Mouse (Mus musculus): Measurements from ENCODE around the gene Hoxa6. TPM values are rescaled to one million over a fixed set of nuclear protein-coding genes. Genes with fewer than 3 reads are reported as not detected.

The Hoxa6 gene
- polyA plus RNA-seq, 1 experiment from 2014 or later, result 1.7 TPM

DNA sequence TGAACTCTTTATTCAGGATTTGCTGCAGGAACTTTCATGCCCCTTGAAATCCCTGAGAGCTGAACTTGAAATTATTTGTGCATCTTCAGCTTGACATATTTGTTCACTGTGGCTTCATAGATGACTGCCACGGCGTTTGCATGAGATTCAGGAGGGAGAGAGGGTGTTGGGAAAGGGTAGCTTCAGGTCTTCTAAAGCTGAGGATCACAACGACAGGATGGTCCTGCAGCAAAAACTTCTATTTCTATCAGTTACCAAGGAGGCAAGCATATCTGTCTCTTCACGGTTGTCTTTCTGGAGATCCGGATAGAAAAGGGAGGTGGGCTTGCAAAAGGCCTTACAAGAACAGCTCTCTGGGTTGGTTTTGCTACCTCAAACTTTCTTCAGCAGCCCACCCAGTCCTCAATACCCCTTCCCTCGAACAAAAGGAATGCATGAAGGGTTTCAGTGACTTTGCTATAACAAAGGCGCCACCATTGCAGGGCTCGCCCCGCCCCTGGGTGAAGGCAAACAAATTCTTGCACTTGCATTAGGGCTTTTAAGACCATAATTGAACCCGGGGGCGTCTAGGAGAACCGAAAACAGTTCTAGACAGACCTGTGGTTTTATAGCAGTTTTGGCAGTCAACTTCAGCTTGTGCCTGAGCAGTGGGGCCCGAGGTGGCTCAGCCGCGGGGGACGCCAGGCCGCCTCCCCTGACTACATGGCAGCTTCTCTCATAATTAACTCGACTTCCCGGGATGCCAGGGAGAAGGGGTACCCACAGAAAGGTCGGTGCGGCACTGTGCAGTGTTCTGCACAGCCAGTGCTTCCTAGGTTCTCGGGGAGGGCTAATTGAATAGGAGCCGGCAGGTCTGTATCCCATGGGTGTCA is 39.5 kb upstream of the Hoxa6 start:
- WGBS, result 1% methylated on average over 23 of the region's 23 CpGs
- Histone ChIP-seq H3K9me3 (no peaks in the 10 kb centered on the region), H3K9ac (no peak overlapping the region), H3K27ac (no peak overlapping the region), H3K4me3 (replicated peaks) (no peak overlapping the region), H3K4me2 (no peak overlapping the region), H3K36me3 (no peaks in the 10 kb centered on the region), H3K27me3 (replicated peaks) (peaks cover 97% of the 10 kb centered on the region), H3K4me1 (peaks cover 12% of the 10 kb centered on the region)
- ATAC-seq (ENCODE audit: insufficient read depth, low FRiP score, low read depth), result no peak

DNA sequence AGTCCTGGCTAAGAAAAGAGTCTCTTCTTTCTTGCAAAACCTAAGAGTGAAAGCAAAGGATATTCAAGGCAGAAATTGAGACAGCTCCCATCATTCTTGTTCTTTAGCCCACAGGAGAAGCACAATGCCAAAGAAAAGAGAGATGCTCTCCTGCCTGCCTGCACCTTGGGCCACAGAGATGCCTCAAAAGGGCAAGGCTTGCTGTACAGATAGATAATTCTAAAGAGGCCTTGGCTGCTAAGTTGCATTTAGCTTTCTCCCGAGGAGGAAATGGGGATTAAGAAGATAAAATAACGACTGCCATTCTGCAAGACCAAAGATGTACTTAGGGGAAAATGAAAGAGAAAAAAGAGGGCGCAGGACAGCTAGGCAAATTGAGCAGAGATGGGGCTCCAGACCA is 38.4 kb upstream of the Hoxa6 start:
- no peak for ATAC-seq (ENCODE audit: insufficient read depth, low FRiP score, low read depth)
- Histone ChIP-seq H3K9ac (no peak overlapping the region), H3K4me3 (replicated peaks) (no peak overlapping the region), H3K9me3 (no peaks in the 10 kb centered on the region), H3K27ac (no peak overlapping the region), H3K27me3 (replicated peaks) (peaks cover 97% of the 10 kb centered on the region), H3K36me3 (no peaks in the 10 kb centered on the region), H3K4me2 (no peak overlapping the region), H3K4me1 (peaks cover 12% of the 10 kb centered on the region)
- 9% methylated on average over 3 of the region's 3 CpGs for WGBS

DNA sequence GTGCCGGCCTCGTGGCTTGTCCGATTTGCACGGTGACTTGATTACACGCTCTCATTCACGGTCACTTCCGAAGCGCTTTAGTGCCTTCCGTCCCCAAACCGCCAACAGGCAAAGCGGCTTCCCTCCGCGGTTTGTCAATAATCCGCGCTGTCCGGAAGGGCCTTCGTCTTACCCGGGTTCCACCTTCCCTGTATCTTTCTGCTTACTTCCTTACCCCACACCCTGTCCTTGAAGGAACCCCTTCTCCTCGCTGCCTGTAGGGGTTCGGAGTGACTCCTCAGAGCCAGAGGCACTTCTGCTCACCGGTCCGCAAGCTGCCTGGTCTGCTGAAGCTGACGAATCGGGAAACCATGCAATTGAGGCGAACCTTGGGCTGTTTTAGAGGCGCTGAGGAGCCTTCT is 37.9 kb upstream of the Hoxa6 start:
- WGBS, result 1% methylated on average over 26 of the region's 26 CpGs
- H3K9me3 ChIP-seq, result no peaks in the 10 kb centered on the region
- H3K4me3 ChIP-seq (replicated peaks), result no peak overlapping the region
- ATAC-seq (ENCODE audit: insufficient read depth, low FRiP score, low read depth), result no peak
- H3K27ac ChIP-seq, result no peak overlapping the region
- H3K4me1 ChIP-seq, result peaks cover 12% of the 10 kb centered on the region
- no peaks in the 10 kb centered on the region for H3K36me3 ChIP-seq
- no peak overlapping the region for H3K9ac ChIP-seq
- H3K27me3 ChIP-seq (replicated peaks), result peaks cover 97% of the 10 kb centered on the region
- no peak overlapping the region for H3K4me2 ChIP-seq

DNA sequence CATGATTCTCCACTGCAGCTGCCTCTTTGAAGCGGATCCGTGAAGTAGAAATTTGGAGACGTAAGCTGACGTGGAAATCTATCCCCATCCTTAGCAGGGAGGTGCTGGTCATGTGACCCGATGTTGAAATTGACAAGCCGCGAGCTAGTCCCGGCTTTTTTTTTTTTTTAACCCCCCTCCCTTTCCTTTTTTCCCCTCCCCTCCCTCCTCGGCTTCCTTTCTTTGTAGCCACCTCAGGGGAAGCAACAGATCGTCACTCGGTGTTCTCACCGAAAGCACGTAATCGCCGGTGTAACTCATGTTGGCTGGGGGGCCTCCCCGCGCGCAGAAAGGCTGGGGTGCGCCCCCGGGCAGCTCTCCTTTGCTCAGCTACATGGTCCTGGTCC is 37.2 kb upstream of the Hoxa6 start, which contains the start of gene Hoxa11:
Hoxa11 (minus strand) TSS at position 54 of the 386 bp plus-strand sequence.
- Histone ChIP-seq H3K4me2 (0 out of 2 replicates have a peak within 1 kb of the TSS, but pooled peaks have one; percentile 10), H3K36me3 (no peaks in the 10 kb centered on the region), H3K27me3 (replicated peaks) (peaks cover 97% of the 10 kb centered on the region), H3K27ac (no peak within 1 kb of the TSS), H3K9me3 (no peaks in the 10 kb centered on the region), H3K9ac (no peak within 1 kb of the TSS), H3K4me1 (peaks cover 12% of the 10 kb centered on the region), H3K4me3 (replicated peaks) (peak within 1 kb of the TSS; percentile 20; the same call in 1 of the 2 replicates)
- 2% methylated on average over 20 of the region's 20 CpGs for WGBS
- ATAC-seq (ENCODE audit: insufficient read depth, low FRiP score, low read depth), result no peak

DNA sequence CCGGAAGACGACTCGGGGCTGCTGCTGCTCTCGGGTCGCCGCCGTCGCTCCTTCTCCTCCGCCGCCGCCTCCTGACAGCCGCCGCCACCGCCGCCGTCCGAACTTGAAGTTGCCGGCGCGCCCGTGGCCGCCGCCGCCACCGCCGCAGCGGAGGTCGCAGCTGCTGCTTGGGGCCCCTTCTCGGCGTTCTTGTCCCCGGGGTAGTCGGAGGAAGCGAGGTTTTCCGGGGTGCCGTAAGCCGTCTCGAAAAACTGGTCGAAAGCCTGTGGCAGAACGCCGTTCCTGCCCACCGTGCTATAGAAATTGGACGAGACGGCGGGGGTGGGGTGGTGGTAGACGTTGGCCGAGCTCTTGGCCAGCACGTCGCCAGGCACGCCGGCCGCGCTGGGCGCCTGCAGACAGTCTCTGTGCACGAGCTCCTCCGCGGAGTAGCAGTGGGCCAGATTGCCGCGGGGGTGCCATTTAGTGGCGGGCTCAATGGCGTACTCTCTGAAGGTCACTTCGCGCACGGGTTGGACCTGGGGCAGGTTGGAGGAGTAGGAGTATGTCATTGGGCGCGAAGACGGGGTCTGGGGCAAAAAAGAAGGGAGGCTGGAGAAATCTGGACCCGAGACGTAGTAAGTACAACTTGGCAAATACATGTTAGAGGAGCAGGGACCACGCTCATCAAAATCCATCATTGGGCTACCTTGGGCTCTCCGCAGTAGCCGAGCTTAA is 36.7 kb upstream of the Hoxa6 start:
- Histone ChIP-seq H3K27ac (no peak overlapping the region), H3K4me2 (0 out of 2 replicates have a peak overlapping the region, but pooled peaks have one; percentile 10), H3K9me3 (no peaks in the 10 kb centered on the region), H3K4me3 (replicated peaks) (peak overlapping the region; percentile 20; the same call in 1 of the 2 replicates), H3K27me3 (replicated peaks) (peaks cover 98% of the 10 kb centered on the region), H3K4me1 (peaks cover 12% of the 10 kb centered on the region), H3K36me3 (no peaks in the 10 kb centered on the region), H3K9ac (no peak overlapping the region)
- ATAC-seq (ENCODE audit: insufficient read depth, low FRiP score, low read depth), result no peak
- under 1% methylated on average over 71 of the region's 71 CpGs for WGBS

DNA sequence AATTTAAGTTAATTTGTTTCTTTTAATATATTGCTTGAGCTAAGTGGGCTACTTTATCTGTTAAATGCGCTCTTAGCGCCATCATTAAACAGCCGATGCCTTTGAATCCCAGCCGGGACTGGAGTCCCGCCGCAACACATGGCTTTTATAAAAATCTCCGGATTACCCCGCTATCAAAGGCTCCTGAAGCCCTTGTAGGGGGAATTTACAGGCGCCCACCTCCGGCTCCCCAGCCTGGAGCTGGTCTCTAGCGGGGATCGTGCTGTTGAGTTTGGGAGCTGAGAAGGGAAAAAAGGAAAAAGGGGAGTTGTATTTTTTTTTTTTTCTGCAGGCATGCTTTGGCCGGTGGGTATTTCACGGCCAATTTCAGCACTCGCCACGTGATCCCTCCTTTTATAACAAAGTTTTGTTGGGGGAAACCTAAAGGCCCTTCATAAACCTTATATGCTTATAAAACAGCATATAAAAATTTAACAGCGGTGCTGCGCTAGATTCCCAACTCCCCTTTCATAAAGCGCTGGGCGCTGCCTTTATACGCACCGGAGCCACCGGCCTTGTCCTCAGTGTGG is 36.0 kb upstream of the Hoxa6 start:
- Histone ChIP-seq H3K27me3 (replicated peaks) (peaks cover 98% of the 10 kb centered on the region), H3K27ac (no peak overlapping the region), H3K4me1 (peaks cover 12% of the 10 kb centered on the region), H3K9ac (no peak overlapping the region), H3K36me3 (no peaks in the 10 kb centered on the region), H3K4me3 (replicated peaks) (peak overlapping the region; percentile 20; the same call in 1 of the 2 replicates), H3K9me3 (no peaks in the 10 kb centered on the region), H3K4me2 (0 out of 2 replicates have a peak overlapping the region, but pooled peaks have one; percentile 10)
- ATAC-seq (ENCODE audit: insufficient read depth, low FRiP score, low read depth), result no peak
- 4% methylated on average over 23 of the region's 23 CpGs for WGBS

DNA sequence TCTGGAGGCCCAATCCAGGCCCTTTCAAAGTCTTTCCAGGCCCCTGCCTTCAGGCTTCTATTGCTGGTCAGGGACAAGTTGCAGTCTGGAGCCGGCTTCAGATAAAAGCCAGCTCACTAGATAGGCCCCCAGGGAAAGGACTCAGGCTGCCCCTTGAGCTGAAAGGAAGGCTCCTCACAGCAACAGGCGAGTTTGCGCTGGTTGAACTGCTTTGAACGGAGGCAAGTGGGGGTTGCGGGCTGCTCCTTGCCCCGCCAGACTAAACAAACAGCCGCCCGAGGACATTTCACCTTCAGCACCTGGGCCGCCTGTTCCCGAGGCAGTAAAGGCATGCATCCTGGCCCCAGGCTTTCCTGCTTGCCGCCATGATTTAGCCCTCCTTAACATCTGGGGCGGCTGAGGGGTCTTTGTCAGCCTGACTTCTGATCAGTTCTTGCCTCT is 35.2 kb upstream of the Hoxa6 start:
- Histone ChIP-seq H3K9me3 (no peaks in the 10 kb centered on the region), H3K27ac (no peak overlapping the region), H3K9ac (no peak overlapping the region), H3K4me1 (peaks cover 12% of the 10 kb centered on the region), H3K4me3 (replicated peaks) (no peak overlapping the region), H3K36me3 (no peaks in the 10 kb centered on the region), H3K27me3 (replicated peaks) (peaks cover 96% of the 10 kb centered on the region), H3K4me2 (no peak overlapping the region)
- no peak for ATAC-seq (ENCODE audit: insufficient read depth, low FRiP score, low read depth)
- 5% methylated on average over 12 of the region's 12 CpGs for WGBS

DNA sequence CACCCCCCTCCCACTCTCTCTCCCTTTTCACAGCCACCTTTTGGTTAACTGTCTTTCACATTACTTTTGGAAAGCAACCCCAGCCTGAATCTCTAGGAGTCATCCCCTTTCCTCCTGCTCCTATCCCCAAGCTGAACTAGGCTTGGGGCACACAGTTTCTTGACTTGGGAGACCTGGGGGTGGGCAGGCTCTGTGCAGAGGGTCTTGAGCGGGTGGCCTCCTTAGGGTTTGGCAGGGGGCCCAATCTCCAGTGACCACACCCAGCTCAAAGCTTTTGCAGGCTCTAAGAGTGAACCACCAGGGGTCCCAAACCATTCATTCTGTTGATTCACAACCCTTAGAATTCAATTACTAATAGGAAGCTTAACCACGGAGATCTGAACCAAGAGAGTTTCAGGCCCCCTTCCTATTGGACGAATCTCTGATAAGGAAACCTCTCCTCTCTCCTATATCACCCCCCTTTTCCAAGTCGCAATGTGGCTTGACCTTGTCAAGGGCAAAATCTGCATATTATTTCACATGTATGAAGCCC is 34.3 kb upstream of the Hoxa6 start:
- Histone ChIP-seq H3K9me3 (no peaks in the 10 kb centered on the region), H3K9ac (no peak overlapping the region), H3K27ac (no peak overlapping the region), H3K4me1 (peaks cover 12% of the 10 kb centered on the region), H3K36me3 (no peaks in the 10 kb centered on the region), H3K4me2 (no peak overlapping the region), H3K27me3 (replicated peaks) (peaks cover 95% of the 10 kb centered on the region), H3K4me3 (replicated peaks) (no peak overlapping the region)
- no peak for ATAC-seq (ENCODE audit: insufficient read depth, low FRiP score, low read depth)
- 8% methylated on average over 4 of the region's 4 CpGs for WGBS

DNA sequence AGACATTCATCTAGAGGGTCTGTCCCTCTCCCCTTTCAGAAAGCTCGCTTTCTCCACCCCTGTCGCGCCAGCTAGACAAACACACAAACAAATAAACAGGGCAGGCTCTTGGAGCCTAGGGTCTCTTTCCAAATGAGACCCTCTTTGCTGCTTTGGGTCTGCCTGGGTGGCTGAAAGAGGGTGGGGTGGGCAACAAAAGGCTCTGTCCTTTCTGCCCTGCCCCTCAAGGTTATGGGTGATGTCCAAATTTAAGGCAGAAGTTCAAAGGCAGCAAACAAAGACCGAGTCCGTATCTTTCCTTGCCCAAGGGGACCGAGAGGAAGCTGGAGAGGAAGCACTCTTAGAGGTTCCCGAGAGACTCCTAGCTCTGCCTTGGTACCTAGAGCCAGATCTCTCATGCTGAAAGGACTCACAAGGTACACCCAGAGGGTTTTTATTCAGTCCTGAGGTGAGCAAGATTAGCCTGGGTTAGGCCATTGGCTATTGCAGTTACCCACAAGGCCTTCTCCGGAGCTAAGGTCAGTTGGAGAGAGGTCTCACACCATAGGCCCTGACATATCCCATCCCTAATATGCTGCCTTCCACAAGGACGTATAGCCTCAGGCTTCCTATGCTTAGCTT is 32.6 kb upstream of the Hoxa6 start:
- Histone ChIP-seq H3K4me2 (no peak overlapping the region), H3K9ac (no peak overlapping the region), H3K4me3 (replicated peaks) (no peak overlapping the region), H3K27ac (no peak overlapping the region), H3K36me3 (no peaks in the 10 kb centered on the region), H3K4me1 (peaks cover 8% of the 10 kb centered on the region), H3K27me3 (replicated peaks) (peaks cover 97% of the 10 kb centered on the region), H3K9me3 (no peaks in the 10 kb centered on the region)
- WGBS, result 4% methylated on average over 9 of the region's 9 CpGs
- ATAC-seq (ENCODE audit: insufficient read depth, low FRiP score, low read depth), result no peak

DNA sequence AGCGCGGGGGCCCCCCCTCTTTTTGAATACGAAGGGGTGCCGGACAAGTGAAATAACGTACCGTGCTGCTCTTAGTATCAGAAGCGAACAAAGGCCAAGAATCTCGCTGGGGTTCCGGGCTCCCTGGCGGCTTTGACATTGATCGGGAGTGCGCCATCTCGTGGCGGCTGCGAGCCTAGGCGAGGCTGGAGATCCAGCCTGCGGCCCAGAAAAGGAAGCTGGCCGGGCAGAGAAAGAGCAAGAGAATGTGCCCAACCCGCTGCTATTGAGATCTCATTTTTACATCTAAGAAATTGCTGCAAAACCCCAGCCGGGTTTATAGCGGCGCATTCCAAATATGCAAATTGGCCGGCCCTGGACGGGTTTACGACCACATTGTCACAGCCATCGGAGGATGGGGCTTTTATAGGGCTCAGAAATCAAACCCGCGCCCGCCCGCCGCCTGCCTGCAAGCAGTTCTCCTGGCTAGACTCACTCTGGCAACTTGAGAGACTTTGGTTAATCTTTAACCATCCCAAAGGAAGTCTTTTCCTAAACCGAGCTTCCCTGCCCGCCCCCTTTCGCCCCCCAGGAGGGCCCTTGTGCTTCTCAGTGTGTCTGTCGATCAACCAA is 32.0 kb upstream of the Hoxa6 start, which contains the start of gene Hoxa10:
Hoxa10 (minus strand) TSS at position 466 of the 612 bp plus-strand sequence.
- Histone ChIP-seq H3K27ac (no peak within 1 kb of the TSS), H3K4me3 (replicated peaks) (no peak within 1 kb of the TSS), H3K9me3 (no peaks in the 10 kb centered on the region), H3K4me1 (peaks cover 5% of the 10 kb centered on the region; the same call in 1 of the 2 replicates), H3K27me3 (replicated peaks) (peaks cover 97% of the 10 kb centered on the region), H3K9ac (no peak within 1 kb of the TSS), H3K4me2 (peak within 1 kb of the TSS; percentile 33), H3K36me3 (no peaks in the 10 kb centered on the region)
- no peak for ATAC-seq (ENCODE audit: insufficient read depth, low FRiP score, low read depth)
- WGBS, result 2% methylated on average over 35 of the region's 35 CpGs

Data from stomach, embryonic 15.5 days (tissue).